Mouse (Mus musculus) midbrain, postnatal 0 days (tissue): ENCODE results near the gene Bag5. TPM values are rescaled to one million over a fixed set of nuclear protein-coding genes. Genes with fewer than 3 reads are reported as not detected.

ENCODE experiments used
- ATAC-seq: fragments of 200-750 bp; cut with Nextera tagmentation; 2 replicates; pipeline ENCODE4 v1.8.0; 2017; ENCODE audit warnings: moderate number of reproducible peaks, mild to moderate bottlenecking, moderate TSS enrichment, moderate library complexity; ENCODE audit not compliant: low FRiP score
- DNase-seq: peaks from one replicate; pipeline ENCODE4 v3.0.0-alpha.2; 2015; ENCODE audit warnings: low spot score
- H3K27ac ChIP-seq: fragments of 300-500 bp; sonication (generic); 2 replicates; pipeline ENCODE4 v1.5.1; 2014; ENCODE audit warnings: low read depth, mild to moderate bottlenecking, low read length, mixed read lengths
- H3K27me3 ChIP-seq: fragments of 300-500 bp; sonication (generic); 2 replicates; pipeline ENCODE4 v1.6.1; 2014; ENCODE audit warnings: low read length, control low read depth, mixed read lengths; ENCODE audit not compliant: insufficient read depth
- H3K36me3 ChIP-seq: fragments of 300-500 bp; sonication (generic); 2 replicates; pipeline ENCODE4 v1.6.1; 2014; ENCODE audit warnings: low read length, control low read depth, mixed read lengths; ENCODE audit not compliant: insufficient read depth
- H3K4me1 ChIP-seq: fragments of 300-500 bp; sonication (generic); 2 replicates; pipeline ENCODE4 v1.6.1; 2014; ENCODE audit warnings: mild to moderate bottlenecking, control low read depth, antibody characterized with exemption, low read length, mixed read lengths; ENCODE audit not compliant: insufficient read depth
- H3K4me2 ChIP-seq: fragments of 300-500 bp; sonication (generic); 2 replicates; pipeline ENCODE4 v1.6.1; 2014; ENCODE audit warnings: low read depth, mild to moderate bottlenecking, low read length, mixed read lengths; ENCODE audit not compliant: poor library complexity, severe bottlenecking
- H3K4me3 ChIP-seq: fragments of 300-500 bp; sonication (generic); 2 replicates; pipeline ENCODE4 v1.5.1; 2014; ENCODE audit warnings: low read depth, mild to moderate bottlenecking, low read length, moderate library complexity
- H3K9ac ChIP-seq: fragments of 300-500 bp; sonication (generic); replicated peaks from 2 replicates; pipeline ENCODE4 v1.6.1; 2014; ENCODE audit warnings: mild to moderate bottlenecking, low read length, moderate library complexity, mixed read lengths; ENCODE audit not compliant: poor library complexity, severe bottlenecking
- H3K9me3 ChIP-seq: fragments of 300-500 bp; sonication (generic); 2 replicates; pipeline ENCODE4 v1.6.1; 2016; ENCODE audit warnings: low read length, control low read depth
- CTCF ChIP-seq: IDR thresholded peaks from 2 replicates; pipeline ENCODE4 v1.5.1; 2016; ENCODE audit warnings: antibody characterized with exemption, mild to moderate bottlenecking
- WGBS: fragments of 180-500 bp; shearing (Covaris S2); extraction: QIAGEN DNeasy Blood & Tissue Kit; methylation state at CpG from one replicate; pipeline ENCODE4 v1.1.7; 2014; 5-methylcytosine and 5-hydroxymethylcytosine counted together
- polyA plus RNA-seq: library from polyadenylated mRNA; unstranded; fragments of >200 nt; fragmentation: Nextera tagmentation; extraction: Ambion mirVana; gene quantifications from 2 replicates; pipeline ENCODE4 v1.2.1, GENCODE M21; 2015
- total RNA-seq: library from RNA; depleted of rRNA; stranded (reverse); fragments of >200 nt; gene quantifications from 2 replicates; pipeline ENCODE4 v1.2.3, GENCODE M21; 2014

Bag5 gene
- total and polyA plus RNA-seq, 2 experiments from 2014 or later, result 28.7 to 70.8 TPM

DNA sequence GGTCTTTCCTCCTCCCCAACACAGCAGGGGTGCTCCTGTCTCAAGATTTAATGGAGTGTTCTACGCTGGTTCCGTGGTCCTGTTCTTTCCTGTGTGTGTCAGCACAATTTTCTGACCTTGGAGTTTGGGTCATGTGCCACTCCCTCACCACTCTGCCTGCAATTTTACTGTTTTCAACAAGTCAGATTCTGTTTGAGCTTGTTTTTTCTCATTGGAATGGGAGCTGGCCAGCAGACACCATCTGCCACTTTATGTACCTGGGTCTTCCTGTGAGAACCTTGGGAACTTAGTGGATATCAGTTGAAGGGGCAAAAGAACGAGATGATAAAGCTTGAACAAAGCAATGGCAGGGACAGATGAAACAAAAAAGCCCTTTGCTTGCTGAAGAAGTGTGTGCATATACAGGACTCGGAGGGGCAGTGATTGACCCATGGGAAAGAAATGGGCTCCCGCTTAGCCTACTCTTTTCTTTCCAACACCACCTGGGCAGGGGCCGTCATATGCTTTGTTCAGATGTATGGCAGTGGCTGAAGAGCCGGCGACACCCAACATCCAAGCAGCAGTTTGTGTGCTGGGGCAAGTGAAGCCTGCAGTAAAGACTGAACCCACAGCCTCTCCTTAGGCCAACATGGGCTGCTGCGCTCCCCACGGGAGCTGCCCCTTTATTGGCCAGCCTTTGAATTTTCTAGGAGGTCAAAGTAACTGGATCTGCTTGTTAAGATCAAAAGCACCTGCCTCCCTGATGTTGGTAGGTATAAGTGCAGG, 44.7 kb upstream of the Bag5 start:
- Histone ChIP-seq H3K27me3 (no peaks in the 10 kb centered on the region), H3K9me3 (no peaks in the 10 kb centered on the region), H3K4me2 (peak overlapping the region; percentile 97), H3K9ac (peak overlapping the region; percentile 99; the same call in 1 of the 2 replicates), H3K36me3 (no peaks in the 10 kb centered on the region; the same call in 1 of the 2 replicates), H3K27ac (peak overlapping the region; percentile 99), H3K4me3 (peak overlapping the region; percentile 91), H3K4me1 (peaks cover 14% of the 10 kb centered on the region; the same call in 1 of the 2 replicates)
- ATAC-seq, result 0 out of 2 replicates have a peak, but pooled peaks have one; percentile 4
- DNase-seq, result no peak
- no peak for TF ChIP-seq CTCF
- 47% methylated on average over 10 of the region's 10 CpGs for WGBS

- Histone ChIP-seq H3K4me1 (peaks cover 11% of the 10 kb centered on the region; the same call in 1 of the 2 replicates), H3K27ac (no peak overlapping the region), H3K9ac (no peak overlapping the region), H3K4me3 (no peak overlapping the region), H3K9me3 (no peaks in the 10 kb centered on the region), H3K4me2 (no peak overlapping the region), H3K27me3 (no peaks in the 10 kb centered on the region), H3K36me3 (no peaks in the 10 kb centered on the region)
- DNase-seq, result no peak
- 48% methylated on average over 5 of the region's 5 CpGs for WGBS
- TF ChIP-seq CTCF, result no peak
- no peak for ATAC-seq
Measured at GRCm38 (mm10) chr12:111756698-111757082, 43.6 kb upstream of the Bag5 start.

- 58% methylated on average over 4 of the region's 4 CpGs for WGBS
- no peak for ATAC-seq
- DNase-seq, result no peak
- Histone ChIP-seq H3K4me2 (no peak overlapping the region), H3K9me3 (no peaks in the 10 kb centered on the region), H3K4me1 (peaks cover 11% of the 10 kb centered on the region; the same call in 1 of the 2 replicates), H3K27me3 (no peaks in the 10 kb centered on the region), H3K27ac (no peak overlapping the region), H3K4me3 (no peak overlapping the region), H3K9ac (no peak overlapping the region), H3K36me3 (no peaks in the 10 kb centered on the region)
- no peak for TF ChIP-seq CTCF
Measured at GRCm38 (mm10) chr12:111756082-111756697, 43.1 kb upstream of the Bag5 start.

DNA sequence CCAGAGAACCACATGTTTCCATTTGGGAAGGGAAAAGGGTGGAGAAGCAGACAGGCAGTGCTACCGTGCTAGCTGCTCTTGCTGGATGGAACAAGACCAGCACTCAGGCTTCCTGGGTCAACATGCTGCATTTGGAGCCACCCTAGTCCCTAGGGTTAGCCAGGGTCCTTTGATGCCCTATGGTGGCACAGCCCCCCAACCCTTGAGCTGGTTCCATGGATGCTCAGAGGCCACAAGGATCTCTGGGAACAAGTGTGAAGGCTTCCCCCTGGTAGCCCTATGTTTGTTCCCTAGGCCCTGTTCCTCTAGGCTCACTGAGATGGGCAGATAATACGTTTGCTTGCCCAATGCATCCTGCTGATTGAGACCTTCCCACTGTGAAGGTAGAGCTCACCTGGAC, 42.2 kb upstream of the Bag5 start:
- no peaks in the 10 kb centered on the region for H3K36me3 ChIP-seq
- no peaks in the 10 kb centered on the region for H3K9me3 ChIP-seq
- WGBS, result 58% methylated on average over 2 of the region's 2 CpGs
- no peak overlapping the region for H3K9ac ChIP-seq
- H3K4me2 ChIP-seq, result no peak overlapping the region
- H3K4me3 ChIP-seq, result no peak overlapping the region
- H3K27me3 ChIP-seq, result no peaks in the 10 kb centered on the region
- no peak overlapping the region for H3K27ac ChIP-seq
- H3K4me1 ChIP-seq, result 0 out of 2 replicates have a peak, but pooled peaks cover 6% of the 10 kb centered on the region
- no peak for TF ChIP-seq CTCF
- ATAC-seq, result no peak
- no peak for DNase-seq

DNA sequence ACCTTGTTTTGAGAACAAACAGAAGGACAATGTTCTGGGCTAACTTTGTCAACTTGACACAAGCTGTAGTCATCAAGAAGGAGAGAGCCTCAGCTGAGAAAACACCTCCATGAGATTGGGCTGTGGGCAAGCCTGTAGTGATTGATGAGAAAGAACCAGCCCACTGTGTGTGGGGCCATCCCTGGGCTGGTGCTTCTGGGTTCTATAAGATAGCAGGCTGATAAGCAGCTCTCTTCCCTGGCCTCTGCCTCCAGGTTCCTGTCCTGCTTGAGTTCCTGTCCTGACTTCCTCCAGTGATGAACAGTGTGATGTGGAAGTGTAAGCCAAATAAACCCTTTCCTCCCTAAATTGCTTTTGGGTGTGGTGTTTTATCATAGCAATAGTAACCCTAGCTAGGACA, 41.7 kb upstream of the Bag5 start:
- H3K9ac ChIP-seq, result no peak overlapping the region
- no peak for DNase-seq
- H3K4me1 ChIP-seq, result 0 out of 2 replicates have a peak, but pooled peaks cover 6% of the 10 kb centered on the region
- no peaks in the 10 kb centered on the region for H3K27me3 ChIP-seq
- no peak overlapping the region for H3K4me3 ChIP-seq
- H3K36me3 ChIP-seq, result no peaks in the 10 kb centered on the region
- H3K27ac ChIP-seq, result no peak overlapping the region
- TF ChIP-seq CTCF, result no peak
- no peaks in the 10 kb centered on the region for H3K9me3 ChIP-seq
- ATAC-seq, result no peak
- H3K4me2 ChIP-seq, result no peak overlapping the region

DNA sequence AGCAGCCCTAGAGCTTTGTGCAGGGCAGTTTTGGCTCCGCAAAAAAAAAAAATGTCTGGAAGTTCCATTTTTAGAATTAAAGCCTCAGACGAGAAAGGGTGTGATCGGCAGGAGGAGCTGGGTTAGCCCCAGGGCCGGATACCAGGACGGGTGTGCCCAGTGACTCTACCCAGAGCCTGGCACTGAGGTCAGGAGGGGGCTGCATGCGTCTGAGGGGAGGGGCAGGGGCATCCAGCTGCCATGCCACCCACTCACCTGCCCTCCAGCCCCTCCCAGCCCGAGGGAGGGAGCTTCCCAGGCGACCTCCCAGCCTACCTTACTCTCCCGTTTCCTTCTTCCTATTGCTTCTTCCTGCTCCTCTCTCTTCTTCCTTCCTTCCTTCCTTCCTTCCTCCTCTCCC, 40.3 kb upstream of the Bag5 start:
- 64% methylated on average over 9 of the region's 9 CpGs for WGBS

More for the DNA sequence above, 40.3 kb upstream of the Bag5 start:
- Histone ChIP-seq H3K27ac (no peak overlapping the region), H3K4me2 (no peak overlapping the region), H3K4me3 (no peak overlapping the region), H3K9me3 (no peaks in the 10 kb centered on the region), H3K36me3 (no peaks in the 10 kb centered on the region), H3K9ac (no peak overlapping the region), H3K4me1 (0 out of 2 replicates have a peak, but pooled peaks cover 6% of the 10 kb centered on the region), H3K27me3 (no peaks in the 10 kb centered on the region)
- DNase-seq (no peak), ATAC-seq (no peak)
- no peak for TF ChIP-seq CTCF
